Mouse (Mus musculus) lung, postnatal 0 days (tissue): ENCODE measurements at regions not wholly inside any gene's neighbourhood (a gene's known extent, or its start where the extent isn't known, plus 50 kb on each side); places are given as distances from the start of the nearest gene placed in this dataset.

Experiments
- ATAC-seq: fragments of 200-750 bp; cut with Nextera tagmentation; 2 replicates; pipeline ENCODE4 v1.8.0; 2017; ENCODE audit warnings: moderate library complexity
- DNase-seq: peaks from one replicate; pipeline ENCODE4 v3.0.0-alpha.2; 2016; ENCODE audit warnings: low spot score
- H3K27ac ChIP-seq: fragments of 300-500 bp; sonication (generic); 2 replicates; pipeline ENCODE4 v1.5.1; 2014; ENCODE audit warnings: antibody characterized with exemption, mild to moderate bottlenecking, low read length, mixed read lengths
- H3K27me3 ChIP-seq: fragments of 300-500 bp; sonication (generic); replicated peaks from 2 replicates; pipeline ENCODE4 v1.6.1; 2014; ENCODE audit warnings: low read length, mixed read lengths; ENCODE audit not compliant: insufficient read depth
- H3K36me3 ChIP-seq: fragments of 300-500 bp; sonication (generic); 2 replicates; pipeline ENCODE4 v1.6.1; 2014; ENCODE audit warnings: low read length, mixed read lengths; ENCODE audit not compliant: insufficient read depth
- H3K4me1 ChIP-seq: fragments of 300-500 bp; sonication (generic); 2 replicates; pipeline ENCODE4 v1.6.1; 2014; ENCODE audit warnings: antibody characterized with exemption, low read depth, low read length, mixed read lengths; ENCODE audit not compliant: insufficient read depth
- H3K4me2 ChIP-seq: fragments of 300-500 bp; sonication (generic); replicated peaks from 2 replicates; pipeline ENCODE4 v1.6.1; 2014; ENCODE audit warnings: low read depth, mild to moderate bottlenecking, low read length, moderate library complexity, mixed read lengths
- H3K4me3 ChIP-seq: fragments of 300-500 bp; sonication (generic); 2 replicates; pipeline ENCODE4 v1.5.1; 2014; ENCODE audit warnings: low read depth, low read length
- H3K9ac ChIP-seq: fragments of 300-500 bp; sonication (generic); replicated peaks from 2 replicates; pipeline ENCODE4 v1.6.1; 2014; ENCODE audit warnings: low read depth, mild to moderate bottlenecking
- H3K9me3 ChIP-seq: fragments of 300-500 bp; sonication (generic); 2 replicates; pipeline ENCODE4 v1.6.1; 2016; ENCODE audit warnings: low read length, mixed read lengths
- CTCF ChIP-seq: IDR thresholded peaks from 2 replicates; pipeline ENCODE4 v1.5.1; 2016; ENCODE audit warnings: antibody characterized with exemption, mild to moderate bottlenecking
- EP300 ChIP-seq: IDR thresholded peaks from 2 replicates; pipeline ENCODE4 v1.6.1; 2016; ENCODE audit warnings: antibody characterized with exemption, mild to moderate bottlenecking, control low read depth
- WGBS: fragments of 180-500 bp; shearing (Covaris S2); extraction: QIAGEN DNeasy Blood & Tissue Kit; methylation state at CpG from one replicate; pipeline ENCODE4 v1.1.7; 2014; 5-methylcytosine and 5-hydroxymethylcytosine counted together

DNA sequence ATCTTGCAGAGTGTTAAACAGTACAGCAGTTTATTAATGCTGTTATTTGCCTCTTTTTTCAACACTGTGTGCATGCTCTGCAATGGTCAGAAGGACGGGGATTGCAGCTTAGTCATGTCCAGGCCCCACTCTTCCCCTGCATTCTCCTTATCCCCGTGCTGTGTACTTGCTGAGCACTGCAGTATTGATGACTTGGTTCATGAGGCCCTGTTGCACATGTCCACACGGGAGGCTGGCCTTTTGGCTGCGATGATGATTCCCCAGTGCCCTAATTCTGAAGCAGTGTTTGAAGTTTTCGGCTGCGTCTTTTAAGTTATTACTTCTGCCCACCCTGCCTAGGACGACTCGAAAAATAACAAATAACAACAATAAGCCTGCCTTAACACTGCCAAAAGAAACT lies 750.7 kb downstream of the Inhba start:
- Histone ChIP-seq H3K4me3 (no peak overlapping the region), H3K36me3 (no peaks in the 10 kb centered on the region), H3K27me3 (no peaks in the 10 kb centered on the region), H3K4me2 (no peak overlapping the region), H3K27ac (no peak overlapping the region), H3K9me3 (no peaks in the 10 kb centered on the region), H3K4me1 (no peaks in the 10 kb centered on the region), H3K9ac (no peak overlapping the region)
- no peak for ATAC-seq
- no peak for DNase-seq
- TF ChIP-seq EP300 (no peak), CTCF (no peak)
- WGBS: 88% methylated on average over 8 of the region's 8 CpGs

DNA sequence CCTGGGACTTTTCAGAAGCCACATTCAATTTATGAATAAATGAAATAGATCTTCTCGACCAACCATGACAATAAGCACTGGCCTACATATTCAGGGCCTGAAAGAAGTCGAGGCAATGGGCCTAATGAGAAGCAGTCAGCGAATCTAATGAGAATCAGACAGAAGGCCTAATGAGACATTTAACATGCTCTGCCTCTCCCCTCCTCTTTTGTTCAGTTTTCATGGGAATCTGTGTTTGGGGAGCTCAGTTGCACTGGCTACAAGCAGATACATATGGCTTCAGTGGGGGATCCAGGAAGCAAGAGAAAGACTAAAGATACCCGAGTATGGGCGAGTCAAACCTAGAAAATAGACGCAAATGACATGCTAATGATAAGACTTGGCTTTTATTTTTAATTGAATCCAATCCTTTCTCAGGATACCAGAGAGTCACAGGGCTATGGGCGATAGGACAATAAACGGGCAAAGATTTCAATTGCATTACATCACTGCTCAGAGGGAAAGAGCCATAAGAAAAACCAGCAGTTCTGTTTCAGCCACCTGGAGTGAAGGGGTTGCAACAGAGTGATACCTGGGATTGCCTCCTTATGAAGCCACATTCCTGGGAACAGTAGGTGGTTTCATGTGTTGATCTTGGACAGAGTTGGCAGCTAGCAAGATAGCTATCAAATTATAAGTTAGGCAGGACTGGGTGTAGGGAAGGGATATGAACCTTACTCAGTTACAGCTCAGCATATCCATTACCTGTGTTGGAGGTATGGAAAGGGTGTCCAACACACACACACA lies 751.3 kb downstream of the Inhba start:
- DNase-seq: no peak
- TF ChIP-seq CTCF (no peak), EP300 (no peak)
- no peaks in the 10 kb centered on the region for H3K9me3 ChIP-seq
- no peaks in the 10 kb centered on the region for H3K36me3 ChIP-seq
- no peaks in the 10 kb centered on the region for H3K4me1 ChIP-seq
- H3K9ac ChIP-seq: no peak overlapping the region
- ATAC-seq: no peak
- WGBS: 85% methylated on average over 8 of the region's 8 CpGs
- H3K4me2 ChIP-seq: no peak overlapping the region
- H3K27me3 ChIP-seq: no peaks in the 10 kb centered on the region
- H3K27ac ChIP-seq: no peak overlapping the region
- H3K4me3 ChIP-seq: no peak overlapping the region

DNA sequence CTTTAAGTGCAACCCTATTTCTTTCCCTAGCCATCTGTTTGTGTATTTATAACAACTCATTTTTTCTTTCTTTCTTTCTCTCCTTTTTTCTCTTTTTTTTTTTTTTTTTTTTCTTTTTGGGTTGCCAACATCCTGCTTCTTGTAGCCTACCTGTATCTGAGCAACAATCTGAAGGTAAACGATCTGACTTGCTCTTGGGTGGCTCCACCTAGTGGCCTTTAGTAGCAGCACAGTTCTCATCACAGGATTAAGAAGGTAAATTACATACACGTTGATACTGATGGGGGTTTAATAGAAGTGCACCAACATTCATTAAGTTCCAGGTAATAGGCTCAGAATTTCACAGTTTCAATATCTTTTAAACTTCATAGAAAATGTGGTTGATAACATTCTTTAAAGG lies 752.1 kb downstream of the Inhba start:
- no peak for TF ChIP-seq EP300
- TF ChIP-seq CTCF: peak; percentile 85
- H3K4me1 ChIP-seq: no peaks in the 10 kb centered on the region
- ATAC-seq: no peak
- no peak overlapping the region for H3K9ac ChIP-seq
- no peak overlapping the region for H3K4me2 ChIP-seq
- H3K27me3 ChIP-seq: no peaks in the 10 kb centered on the region
- peak; percentile 76 for DNase-seq
- no peak overlapping the region for H3K4me3 ChIP-seq
- WGBS: 6% methylated on average over 2 of the region's 2 CpGs
- H3K9me3 ChIP-seq: no peaks in the 10 kb centered on the region
- H3K36me3 ChIP-seq: no peaks in the 10 kb centered on the region
- H3K27ac ChIP-seq: no peak overlapping the region

DNA sequence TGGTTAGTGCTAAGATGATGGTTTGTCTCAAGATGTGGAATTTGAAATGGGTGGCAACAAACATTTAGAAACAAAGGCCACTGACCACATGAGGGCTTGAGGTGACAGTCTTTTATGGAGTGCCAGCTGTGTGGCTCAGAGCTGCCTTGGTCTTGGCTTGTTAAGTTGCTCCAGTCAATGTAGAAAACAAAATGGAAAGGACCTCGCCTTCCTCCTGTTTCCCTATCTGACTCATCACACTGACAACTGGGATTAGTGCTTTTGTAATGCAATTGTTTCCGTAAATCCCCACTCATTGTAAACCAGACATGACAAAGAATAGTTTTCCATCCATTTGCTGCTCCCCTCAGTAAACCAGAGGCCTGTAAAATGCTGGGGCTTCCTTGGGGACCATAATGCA lies 757.8 kb downstream of the Inhba start:
- H3K27ac ChIP-seq: no peak overlapping the region
- no peaks in the 10 kb centered on the region for H3K4me1 ChIP-seq
- DNase-seq (no peak), ATAC-seq (no peak)
- no peak overlapping the region for H3K4me3 ChIP-seq
- H3K27me3 ChIP-seq: no peaks in the 10 kb centered on the region
- no peak overlapping the region for H3K9ac ChIP-seq
- no peak for TF ChIP-seq EP300
- TF ChIP-seq CTCF: no peak
- 61% methylated on average over 2 of the region's 2 CpGs for WGBS
- no peaks in the 10 kb centered on the region for H3K36me3 ChIP-seq
- H3K9me3 ChIP-seq: no peaks in the 10 kb centered on the region
- no peak overlapping the region for H3K4me2 ChIP-seq

DNA sequence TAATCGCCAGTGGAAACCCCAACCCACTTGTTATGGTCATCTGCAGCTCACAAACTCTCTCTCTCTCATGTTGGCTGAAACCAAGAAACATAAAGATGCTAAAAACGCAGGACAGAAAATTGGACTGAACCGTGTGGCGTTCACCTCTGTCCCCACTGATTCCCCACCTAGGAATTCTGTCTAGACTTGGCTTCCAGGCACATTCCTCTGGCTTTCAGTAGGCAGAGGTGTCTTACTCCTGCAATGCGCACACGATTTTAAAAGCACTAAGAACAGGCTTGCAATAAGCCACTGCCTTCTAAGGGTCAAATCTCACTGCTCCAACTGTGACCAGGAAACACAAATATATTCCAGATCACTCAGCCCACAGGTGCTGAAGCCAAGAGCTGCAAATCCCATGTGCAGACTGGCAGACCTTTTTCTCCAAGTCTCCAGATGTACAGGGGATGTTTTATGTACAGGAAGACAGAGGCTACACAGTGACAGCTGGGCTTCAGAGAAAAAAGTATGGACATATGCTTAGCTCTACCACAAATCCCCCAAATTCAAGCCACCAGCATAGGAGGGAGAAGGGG lies 758.3 kb downstream of the Inhba start:
- Histone ChIP-seq H3K36me3 (no peaks in the 10 kb centered on the region), H3K4me2 (no peak overlapping the region), H3K4me3 (no peak overlapping the region), H3K27ac (no peak overlapping the region), H3K27me3 (no peaks in the 10 kb centered on the region), H3K4me1 (no peaks in the 10 kb centered on the region), H3K9ac (no peak overlapping the region), H3K9me3 (no peaks in the 10 kb centered on the region)
- TF ChIP-seq EP300 (no peak), CTCF (no peak)
- DNase-seq: no peak
- 70% methylated on average over 6 of the region's 6 CpGs for WGBS
- ATAC-seq: no peak

DNA sequence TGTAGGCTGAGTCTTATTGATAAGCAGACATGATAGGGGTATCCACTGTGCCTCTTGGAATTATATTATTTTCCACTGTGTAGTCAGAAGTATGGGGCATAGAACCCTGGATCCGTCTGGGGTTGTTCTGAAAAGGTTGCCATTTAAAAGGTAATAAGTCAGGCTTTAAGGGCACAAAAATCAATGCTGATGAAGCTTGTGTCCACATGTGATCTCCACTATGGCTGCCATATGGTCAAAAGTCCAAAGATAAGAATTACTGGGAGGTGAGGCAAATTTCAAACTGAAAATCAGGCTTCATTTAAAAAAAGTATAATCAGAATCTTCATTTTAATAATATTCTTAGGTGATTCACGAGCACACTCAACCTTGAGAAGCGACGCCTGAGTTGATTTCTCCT lies 760.2 kb downstream of the Inhba start:
- ATAC-seq: no peak
- 87% methylated on average over 4 of the region's 4 CpGs for WGBS
- TF ChIP-seq CTCF (no peak), EP300 (no peak)

More for the DNA sequence above, 760.2 kb downstream of the Inhba start:
- H3K27ac ChIP-seq: no peak overlapping the region
- DNase-seq: no peak
- H3K4me3 ChIP-seq: no peak overlapping the region
- H3K9ac ChIP-seq: no peak overlapping the region
- H3K4me1 ChIP-seq: no peaks in the 10 kb centered on the region
- no peaks in the 10 kb centered on the region for H3K27me3 ChIP-seq
- H3K4me2 ChIP-seq: no peak overlapping the region
- H3K9me3 ChIP-seq: no peaks in the 10 kb centered on the region
- H3K36me3 ChIP-seq: no peaks in the 10 kb centered on the region
